Mouse (Mus musculus): ENCODE data around the gene Dazap2.

DNA sequence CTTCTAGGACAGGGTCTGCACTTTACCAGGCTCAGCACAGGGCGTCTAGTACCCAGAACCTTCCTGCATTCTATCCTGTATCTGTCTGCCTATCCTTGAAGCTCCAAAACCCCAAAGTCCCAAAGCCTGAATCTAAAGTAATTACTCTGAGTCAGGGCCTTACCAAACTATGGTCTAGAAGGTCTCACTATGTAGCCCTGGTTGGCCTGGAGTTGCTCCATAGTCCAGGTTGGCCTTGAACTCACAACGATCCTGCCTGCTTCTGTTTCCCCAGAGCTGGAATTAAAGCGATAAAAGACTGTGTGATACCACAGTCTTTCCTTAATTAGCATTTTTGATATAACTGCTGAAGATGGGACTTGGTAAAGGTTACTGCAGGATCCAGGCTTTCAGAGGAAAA, 9.3 kb downstream of the Dazap2 start:
- TF ChIP-seq CTCF (IDR thresholded peaks at IDR 0.05; ENCODE audit: insufficient read depth, low read length) (no peak), POLR2A (IDR thresholded peaks at IDR 0.05; ENCODE audit: borderline replicate concordance, extremely low read depth, low read depth, low read length) (no peak)
